Mouse (Mus musculus) thymus, postnatal 10 days (tissue): ENCODE results near the gene Rabep1.
A peak's percentile ranks its signal among the peaks of the same experiment; 100 is the strongest.
"Not testable (repeated sequence)": the region's sequence is repeated elsewhere in the genome, so short reads cannot be mapped to it uniquely, and the experiment has no call there.

ENCODE experiments used
- DNase-seq, 2 experiments: peaks; one replicate each; pipeline ENCODE4 v3.0.0; 2021; ENCODE audit warnings: low spot score in 2 of 2

Gene Rabep1

DNA sequence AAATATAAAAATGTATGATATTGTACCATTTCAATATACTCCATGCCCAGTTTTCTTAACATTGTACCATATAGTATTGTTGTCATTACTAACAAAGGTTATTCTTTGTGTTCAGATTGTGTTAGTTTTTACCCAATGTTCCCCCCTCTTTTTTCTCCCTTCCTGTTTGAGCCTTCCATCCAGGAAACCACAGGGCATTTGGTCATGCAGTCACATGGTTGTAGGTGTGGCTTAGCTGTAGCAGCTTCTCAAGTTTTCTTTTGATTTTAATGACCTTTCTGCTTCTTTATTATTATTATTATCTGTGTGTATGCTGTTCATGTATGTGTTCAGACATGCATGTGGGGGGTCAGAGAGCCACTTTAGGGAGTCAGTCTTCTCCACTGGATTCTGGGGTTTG is 47.0 kb downstream of the Rabep1 start:
- DNase-seq, result no peak

DNA sequence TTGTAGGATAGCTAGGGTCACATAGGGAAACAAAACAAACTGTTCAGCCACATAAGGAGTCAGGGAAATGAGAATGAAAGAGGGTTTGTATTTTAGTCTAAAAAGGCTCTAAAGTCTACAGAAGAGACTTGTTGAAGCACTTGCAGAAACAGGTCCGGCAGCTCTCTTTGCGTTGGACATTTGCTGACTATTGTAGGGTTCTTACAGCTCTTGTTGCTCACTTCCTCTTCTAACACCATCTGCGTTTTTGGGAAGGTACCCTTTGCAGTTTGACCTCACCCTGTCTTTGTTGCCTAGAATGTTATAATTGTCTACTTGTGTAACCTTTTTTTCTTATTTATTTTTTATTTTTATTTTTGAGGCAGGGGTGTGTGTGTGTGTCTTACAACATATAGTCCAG is 53.1 kb downstream of the Rabep1 start:
- DNase-seq, result no peak

DNA sequence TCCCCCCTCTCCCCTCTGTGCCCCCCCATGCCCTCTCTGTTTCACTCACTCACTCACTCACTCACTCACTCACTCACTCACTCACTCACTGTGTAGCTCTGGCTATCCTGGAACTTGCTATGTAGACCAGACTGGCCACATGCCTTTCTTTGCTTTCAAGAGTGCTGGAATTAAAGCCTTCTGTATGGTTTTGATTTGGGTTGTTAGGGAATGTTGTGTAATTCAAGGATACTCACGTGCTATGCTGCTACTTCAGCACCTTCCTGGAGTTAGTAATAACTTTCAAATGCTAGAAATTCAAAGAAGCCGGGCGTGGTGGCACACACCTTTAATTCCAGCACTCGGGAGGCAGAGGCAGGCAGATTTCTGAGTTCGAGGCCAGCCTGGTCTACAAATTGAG is 53.6 kb downstream of the Rabep1 start:
- DNase-seq, result not testable (repeated sequence)

DNA sequence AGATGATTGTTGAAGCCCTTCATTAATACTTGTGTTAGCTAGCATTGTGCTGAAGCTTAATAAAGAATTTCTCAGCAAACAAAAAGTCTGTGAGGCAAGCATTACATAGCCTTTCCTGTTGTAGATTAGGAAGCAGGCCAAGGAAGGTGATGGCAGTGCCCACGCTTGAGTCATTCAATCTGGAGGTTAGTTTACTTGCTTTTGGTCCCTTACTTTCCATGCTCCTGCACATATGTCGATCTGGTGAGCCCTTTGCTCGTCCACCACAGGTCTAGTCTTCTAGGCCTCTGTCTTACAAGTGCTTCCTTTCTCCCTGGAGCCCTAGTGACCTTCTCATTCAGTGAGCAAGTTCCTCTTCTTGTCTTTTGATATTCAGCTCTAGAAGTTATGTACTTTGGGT is 62.1 kb downstream of the Rabep1 start:
- DNase-seq, result no peak

DNA sequence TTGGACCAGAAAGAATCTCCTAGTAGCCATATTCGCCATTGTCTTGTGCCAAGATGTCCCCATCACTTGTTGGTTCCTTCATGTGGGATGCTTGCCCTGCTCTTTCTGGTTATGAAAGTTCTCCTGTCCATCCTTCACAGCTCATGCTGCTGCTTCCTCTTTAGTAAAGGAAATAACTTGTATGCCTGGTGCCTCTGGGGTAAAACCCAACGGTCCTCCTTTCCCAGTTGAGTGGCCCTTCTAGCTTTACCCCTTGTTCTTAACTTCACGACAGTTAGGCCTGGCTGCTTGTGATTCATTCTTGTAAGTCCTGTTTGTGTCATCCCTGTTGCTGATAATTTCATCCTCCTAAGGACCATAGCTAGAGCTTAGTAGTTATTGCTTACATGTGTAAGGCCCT is 66.7 kb downstream of the Rabep1 start:
- no peak for DNase-seq

DNA sequence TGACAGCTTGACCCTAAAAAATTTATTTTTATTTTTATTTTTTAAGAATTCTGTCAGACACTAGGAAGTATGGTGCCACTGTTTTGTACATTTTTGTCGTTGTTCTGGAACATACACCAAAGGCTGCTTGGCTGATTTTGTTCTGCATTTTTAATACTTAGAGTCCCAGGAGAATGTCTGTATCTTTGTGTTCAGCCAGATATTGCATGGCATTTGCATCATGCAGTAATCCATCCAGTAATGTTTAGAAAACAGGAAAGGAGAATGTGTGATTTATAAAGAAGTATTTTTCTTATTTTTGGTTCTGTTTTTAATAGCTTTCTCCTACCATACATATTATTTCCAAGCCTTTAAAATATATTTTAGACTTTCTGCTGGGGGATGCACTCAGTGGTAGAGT is 67.3 kb downstream of the Rabep1 start:
- no peak for DNase-seq

DNA sequence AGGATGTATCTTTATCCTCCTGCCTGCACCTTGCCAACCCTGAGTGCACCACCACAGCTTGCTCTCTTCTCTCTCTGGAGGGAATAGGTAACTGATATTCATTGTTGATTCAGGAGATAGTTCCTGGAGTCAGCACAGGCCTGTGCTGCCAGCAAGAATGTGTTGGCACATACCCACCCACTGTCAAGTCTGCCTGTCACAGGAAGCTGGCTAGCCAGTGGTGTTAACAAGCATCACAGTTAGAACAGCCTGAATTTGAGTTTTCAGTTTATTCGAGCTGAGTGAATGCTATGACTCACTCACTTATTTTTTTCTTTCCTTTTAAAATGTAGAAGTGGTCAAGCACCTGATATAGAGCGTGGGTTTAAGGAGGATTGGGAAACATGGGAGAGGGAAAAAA is 73.3 kb downstream of the Rabep1 start:
- no peak for DNase-seq

DNA sequence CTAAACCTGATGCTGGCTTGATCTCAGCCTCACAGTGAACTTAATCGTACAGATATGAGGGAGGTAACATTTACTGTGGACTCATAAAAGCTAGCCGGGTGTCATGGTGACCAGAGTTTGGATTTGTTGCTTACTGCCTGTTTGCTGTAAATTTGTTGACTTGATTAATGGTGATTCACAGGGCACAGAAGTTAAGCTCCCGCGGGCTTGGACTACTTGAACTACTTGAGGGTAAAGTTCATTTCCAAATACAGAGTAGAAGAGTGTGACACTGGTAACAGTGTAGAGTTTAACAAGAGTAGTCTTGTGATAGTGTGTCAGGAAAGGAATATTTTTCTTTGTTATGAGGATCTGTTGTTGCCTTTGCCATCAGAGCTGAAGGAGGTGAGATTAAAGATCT is 74.9 kb downstream of the Rabep1 start:
- no peak for DNase-seq

DNA sequence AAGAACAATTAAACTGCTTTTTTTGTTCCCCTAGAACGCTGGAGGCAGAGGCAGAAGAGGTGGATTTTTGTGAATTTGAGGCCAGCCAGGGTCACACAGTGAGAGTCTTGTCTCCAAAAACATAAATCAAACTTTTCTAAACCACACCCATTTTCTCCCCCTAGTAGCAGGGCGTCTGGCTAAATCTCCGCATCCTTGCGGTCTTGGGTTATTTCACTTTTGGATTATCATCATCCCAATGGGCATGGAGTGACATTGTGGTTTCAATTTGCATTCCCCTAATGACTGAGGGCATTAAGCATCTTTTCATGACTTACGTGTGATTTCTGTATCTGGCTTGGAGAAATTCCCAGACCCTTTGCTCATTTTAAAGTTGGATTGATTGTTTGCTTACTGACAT is 86.9 kb downstream of the Rabep1 start:
- no peak for DNase-seq

DNA sequence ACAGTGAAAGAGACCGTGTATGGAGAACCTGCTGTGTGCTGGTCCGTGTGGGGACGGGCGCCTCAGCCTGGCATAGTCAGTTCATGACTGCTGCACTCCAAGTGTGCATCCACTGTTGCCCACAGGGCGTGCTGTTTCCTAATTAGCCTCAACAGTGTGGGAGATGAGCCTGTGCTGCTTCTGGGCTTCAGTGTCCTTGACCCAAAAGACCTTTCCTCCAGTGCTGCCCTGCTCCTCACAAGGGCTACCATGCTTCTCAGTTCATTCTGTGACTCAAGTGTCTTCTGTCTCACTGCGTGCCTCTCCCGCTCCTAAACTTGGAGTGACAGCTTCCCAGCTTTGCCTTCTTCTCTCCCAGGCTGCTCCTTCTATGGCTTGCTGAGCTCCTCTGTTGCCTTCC is 90.7 kb downstream of the Rabep1 start:
- DNase-seq, result no peak

DNA sequence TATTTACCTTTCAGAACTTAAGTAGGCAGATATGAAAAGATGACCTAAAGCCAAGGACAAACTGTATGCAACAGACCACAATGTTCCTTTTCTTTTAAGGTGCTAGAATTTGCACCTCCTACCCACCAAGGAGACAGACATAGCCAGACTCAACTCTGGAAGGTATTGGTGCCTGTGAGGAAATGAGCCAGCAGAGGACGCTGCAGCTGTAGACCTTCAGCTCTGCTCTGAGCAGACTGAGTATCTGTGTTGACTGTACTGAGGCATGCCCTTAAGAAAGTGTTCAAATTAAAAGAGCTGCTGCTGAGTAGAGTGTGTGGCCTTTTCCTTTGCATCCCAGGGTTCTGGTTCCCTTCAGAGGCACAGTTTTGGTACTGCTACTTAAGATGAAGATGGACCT is 98.0 kb downstream of the Rabep1 start:
- DNase-seq, result no peak

DNA sequence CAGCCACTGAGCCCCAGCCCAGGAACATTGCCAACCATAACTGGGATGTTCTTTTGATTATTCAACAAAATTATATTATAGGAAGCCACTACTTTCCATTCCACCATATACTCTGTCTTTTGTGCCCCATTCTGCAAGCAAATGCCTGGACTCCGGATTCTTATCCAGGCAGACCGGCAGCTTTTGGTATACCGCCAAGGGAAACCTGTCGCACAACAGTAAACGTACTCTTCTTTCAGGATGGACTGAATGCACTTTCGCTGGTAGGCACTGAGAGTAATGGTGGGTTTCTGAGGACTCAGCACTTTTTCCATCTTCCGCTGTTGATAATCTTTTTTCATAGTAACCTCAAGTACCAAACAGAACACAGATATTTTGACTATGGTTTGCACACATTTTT is 99.1 kb downstream of the Rabep1 start:
- DNase-seq, result no peak

DNA sequence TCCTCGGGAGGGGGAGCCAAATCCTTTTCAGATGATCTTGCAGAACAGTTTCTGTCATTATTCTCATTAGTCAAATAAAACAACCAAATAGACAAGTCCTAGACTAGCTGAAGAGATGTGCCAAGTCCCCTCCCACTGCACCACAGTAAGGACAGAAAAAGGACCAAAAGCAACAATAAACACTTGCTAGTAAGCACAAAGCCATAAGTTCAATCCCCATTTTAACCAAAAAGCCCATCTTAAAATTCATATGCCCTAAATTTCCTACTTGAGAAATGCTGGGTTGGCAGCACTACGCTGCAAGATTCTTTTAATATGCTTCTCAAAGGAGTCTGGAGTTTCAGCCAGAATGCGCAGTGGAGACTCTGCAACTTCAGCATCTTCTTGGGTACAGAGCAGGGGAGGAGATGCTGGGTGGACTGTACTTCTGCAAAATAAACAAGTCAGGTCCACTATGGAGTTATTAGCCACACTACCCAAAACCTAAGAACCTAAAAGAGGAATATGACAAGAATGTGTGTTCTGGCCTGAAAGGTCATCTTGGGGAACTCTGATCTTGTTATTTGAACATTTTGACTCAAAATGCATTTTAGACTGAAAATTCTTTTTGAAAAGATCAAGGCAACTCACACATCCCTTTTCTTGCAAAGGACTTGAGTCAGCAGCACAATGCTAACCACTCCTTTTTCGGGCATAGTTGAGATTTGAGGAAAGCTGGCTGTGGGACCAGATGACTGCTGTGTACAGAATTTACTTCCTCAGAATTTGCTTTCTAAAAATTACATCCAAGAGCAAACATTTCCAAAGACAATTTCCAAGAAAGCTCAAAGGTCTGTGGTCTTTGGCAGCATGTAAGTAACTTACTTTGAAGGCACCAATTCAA is 100.6 kb downstream of the Rabep1 start:
- no peak for DNase-seq

DNA sequence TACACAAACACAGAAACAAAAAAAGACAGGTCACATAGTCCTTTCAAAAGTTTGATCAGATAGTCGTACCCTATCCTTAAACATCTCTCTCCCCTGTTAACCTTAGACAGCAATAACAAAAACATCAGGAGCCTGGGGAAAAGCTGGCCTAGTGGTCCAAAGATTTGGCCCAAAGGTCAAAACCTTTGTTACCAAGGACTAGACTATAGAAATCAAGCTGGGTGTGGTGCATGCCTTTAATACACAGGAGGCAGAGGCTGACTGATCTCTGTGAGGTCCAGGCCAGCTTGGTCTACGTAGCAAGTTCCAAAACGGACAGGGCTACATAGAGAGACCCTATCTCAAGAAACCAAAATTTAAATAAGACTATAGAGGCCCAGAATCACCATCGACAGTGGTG is 110.1 kb downstream of the Rabep1 start:
- DNase-seq, result no peak

DNA sequence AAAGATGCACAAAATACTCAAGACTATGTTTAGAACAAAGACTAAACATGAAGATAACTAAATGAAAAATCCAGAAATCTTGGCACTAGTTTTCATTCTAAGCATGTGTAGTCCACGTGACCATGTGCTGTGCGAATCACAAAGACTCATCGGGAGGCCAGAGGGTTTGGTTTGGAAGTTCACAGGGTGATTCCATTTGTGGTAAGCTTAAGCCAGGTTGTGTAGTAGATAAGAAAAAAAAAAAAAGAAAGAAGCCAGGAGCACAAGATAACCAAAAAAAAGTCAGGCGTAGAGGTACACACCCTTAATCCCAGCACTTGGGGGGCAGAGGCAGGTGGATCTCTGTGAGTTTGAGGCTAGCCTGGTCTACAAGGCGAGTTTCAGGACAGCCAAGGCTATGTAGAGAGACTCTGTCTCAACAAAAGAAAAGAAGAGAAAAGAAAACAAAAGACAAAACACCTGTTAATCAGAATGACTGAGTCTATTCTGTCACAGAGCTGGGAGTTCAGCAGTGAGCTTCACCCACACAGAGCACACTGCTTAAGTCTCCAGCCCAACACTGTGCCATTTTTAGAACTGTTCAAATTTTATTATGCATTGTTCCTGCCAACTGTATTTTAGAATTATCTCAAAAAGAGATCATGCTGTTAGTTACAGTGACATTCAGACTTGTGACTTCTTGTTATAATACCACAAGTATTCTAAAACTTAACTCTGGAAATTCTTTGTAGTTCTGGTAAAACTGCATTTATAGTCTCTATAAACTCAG is 116.4 kb downstream of the Rabep1 start:
- no peak for DNase-seq

DNA sequence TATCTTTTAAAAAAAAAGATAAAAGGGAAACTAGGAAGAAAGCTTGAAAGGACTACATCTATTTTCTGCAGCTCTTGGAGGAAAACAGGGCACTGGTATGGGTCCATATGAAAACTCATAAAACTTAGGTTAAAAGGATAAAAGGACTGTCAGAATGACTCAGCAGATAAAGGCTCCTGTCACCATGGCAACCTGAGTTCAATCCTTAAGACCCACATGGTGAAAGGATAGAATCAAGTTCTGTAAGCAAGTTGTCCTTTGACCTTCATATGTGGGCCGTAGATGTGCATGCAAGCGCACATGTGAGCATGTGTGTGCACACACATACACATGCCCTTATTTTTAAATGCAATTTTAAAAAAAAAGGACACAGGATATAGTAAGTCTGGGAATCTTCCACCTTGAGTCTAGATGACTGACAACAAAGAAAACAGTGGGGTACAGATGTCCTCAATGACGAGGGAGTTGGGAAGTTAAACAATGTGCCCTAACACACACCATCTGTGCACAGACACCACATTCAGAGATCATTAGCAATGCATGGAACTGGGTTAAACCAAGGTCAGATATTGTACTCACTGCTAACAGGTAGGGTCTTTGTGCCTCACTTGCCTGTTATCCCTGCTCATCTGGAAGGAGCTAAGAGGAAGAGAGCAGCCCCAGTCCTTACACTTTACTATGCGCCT is 119.8 kb downstream of the Rabep1 start:
- DNase-seq, result no peak

DNA sequence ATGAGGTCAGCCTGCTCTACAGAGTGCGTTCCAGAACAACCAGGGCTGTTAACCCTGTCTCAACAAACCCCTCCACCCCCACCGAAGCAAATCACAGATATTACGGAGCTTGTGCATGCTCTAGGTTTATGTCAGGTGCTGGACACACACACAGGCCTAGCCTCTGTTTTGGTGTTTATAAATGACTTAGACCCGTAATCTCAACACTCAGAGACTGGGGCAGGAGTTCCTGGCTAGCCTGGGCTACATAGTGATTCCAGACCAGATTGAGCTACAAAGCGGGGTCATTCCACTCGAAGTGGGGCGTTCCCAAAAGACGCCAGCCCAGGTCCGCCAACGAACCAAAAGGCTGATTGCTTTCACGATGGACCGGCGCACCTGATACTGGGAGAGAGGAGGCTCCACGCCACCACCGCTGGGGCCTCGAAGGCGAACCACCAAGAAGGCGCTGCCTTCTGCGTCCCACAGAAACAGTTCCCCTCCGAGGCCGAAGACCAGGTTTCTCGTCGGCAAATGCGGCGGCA is 124.8 kb downstream of the Rabep1 start:
- no peak for DNase-seq

DNA sequence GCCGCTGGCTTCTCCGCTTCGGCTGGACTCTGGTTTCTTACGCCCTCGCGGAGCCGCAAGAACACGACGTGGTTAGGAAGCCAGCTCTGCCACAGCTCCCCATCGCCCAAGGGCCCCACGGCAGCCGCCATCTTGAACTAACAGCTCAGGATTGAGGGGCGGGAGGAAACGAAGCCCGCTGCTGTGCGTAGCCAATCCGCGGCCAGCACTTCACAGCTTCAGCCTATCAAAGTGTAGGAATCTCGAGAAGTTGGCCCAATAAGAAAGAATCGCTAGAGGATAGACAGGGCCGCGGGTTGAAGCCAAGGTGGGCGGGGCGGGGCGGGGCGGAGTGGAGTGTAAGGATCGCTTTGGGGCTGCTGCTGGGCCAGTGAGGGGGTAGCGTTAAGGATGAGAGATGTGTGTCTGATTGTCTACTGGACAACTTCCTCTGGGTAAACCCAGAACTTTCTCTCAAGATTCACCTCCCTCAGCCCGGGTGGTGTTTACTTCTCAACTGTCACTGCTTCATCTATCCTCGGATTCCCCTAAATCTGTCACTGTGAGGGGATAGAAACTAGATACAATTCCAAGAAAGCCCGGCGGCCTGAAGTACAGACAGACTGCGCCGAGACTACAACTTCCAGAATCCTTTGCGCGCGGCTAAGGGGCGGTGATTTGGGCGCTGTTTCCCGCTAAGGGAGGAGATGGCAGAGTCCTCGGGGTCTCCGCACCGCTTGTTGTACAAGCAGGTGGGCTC is 125.4 kb downstream of the Rabep1 start, which contains the start of the genes Nup88 and Rpain:
Gene Nup88 (minus strand): TSS at position 153 of the 739 bp plus-strand sequence.
Gene Rpain (plus strand): TSS at position 393 of the 739 bp plus-strand sequence.
- DNase-seq, result peak; percentile 88 to 91

DNA sequence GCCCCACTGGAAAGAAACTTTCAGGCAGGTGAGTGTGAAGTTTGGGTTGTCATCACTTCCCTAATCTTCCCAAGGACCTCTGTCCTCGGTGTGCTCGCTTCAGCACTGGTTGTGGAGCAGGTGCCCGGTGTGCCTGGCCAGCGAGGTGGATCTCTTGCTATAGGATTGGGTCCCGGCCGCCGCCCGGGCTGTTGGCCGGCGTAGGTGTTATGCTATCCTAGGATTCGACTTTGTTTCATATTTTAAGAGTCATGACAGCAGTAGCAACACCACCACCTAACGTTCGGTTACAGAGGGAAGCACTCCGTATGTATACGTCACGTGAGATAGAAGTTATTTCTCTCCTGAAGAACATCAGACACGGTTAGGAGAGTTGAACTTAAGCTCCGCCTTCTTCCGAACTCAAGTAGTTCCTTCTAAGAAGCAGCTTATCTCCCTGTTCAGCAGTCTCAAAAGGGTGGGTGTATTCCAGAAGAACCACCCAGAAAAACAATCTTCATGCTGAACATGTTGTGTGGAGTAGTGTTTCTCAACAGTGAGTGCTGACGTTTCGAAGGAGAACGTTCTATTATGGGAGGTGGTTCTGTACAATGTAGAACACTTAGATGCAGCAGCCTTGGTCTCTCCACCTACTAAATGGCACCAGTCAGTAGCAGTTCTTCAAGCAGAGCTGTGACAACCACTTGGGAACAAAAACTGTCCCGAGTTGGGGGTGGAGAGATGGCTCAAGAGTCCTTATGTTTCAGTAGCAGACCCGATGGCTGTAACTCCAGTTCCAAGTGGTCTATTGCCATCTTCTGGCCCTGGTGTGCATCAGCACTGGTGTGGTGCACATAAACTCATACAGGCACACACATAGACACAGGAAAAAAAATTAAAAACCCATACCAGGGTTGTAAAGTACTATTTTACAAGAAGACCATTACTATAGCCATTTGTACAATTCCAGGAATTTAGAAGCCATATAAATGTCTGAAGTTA is 126.3 kb downstream of the Rabep1 start:
- DNase-seq, result no peak

DNA sequence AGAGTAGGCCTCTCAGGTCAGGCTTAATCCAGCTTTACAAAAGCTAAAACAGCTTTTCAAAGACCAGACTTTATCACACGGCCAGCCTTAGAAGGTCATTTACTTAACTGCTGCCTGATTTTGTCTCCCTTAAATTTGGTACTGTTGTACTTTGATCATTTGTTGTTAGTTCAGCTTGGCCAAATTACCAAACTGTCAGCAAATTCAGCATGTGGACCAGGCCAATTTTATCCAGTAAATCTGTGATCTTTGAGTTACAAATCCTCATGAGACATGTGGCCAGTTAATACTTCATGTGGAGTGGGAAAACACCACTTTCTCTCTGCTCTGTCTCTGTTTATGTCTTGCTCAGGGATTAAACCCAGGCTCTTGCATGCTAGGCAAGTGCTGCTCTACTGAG is 128.0 kb downstream of the Rabep1 start:
- DNase-seq, result no peak
